Mouse (Mus musculus) cerebellum, adult 2 months (tissue): ENCODE measurements around the gene Sypl2. TPM values are rescaled to one million over a fixed set of nuclear protein-coding genes. Genes with fewer than 3 reads are reported as not detected.
A peak's percentile ranks its signal among the peaks of the same experiment; 100 is the strongest.

ENCODE experiments used
- DNase-seq, 2 experiments: peaks; one replicate each; pipeline ENCODE4 v3.0.0; 2021
- H3K27ac ChIP-seq: fragments of 200-500 bp; 2 replicates; pipeline ENCODE4 v1.5.1; 2012; ENCODE audit warnings: low read length, control low read depth, inconsistent platforms; ENCODE audit not compliant: insufficient read depth
- H3K27me3 ChIP-seq: fragments of 200-500 bp; 2 replicates; pipeline ENCODE4 v1.6.1; 2012; ENCODE audit warnings: inconsistent platforms, mild to moderate bottlenecking, low read length, moderate library complexity; ENCODE audit not compliant: control insufficient read depth, insufficient read depth
- H3K4me1 ChIP-seq: fragments of 200-500 bp; 2 replicates; pipeline ENCODE4 v1.6.1; 2011; ENCODE audit warnings: low read length; ENCODE audit not compliant: control insufficient read depth, insufficient read depth
- H3K4me3 ChIP-seq: fragments of 200-500 bp; replicated peaks from 2 replicates; pipeline ENCODE3; 2011; ENCODE audit warnings: mild to moderate bottlenecking, low read depth, low read length, control low read depth; ENCODE audit not compliant: insufficient read depth
- CTCF ChIP-seq: fragments of 200-500 bp; IDR thresholded peaks from 2 replicates; pipeline ENCODE4 v1.5.1; 2011; ENCODE audit warnings: low read depth, mild to moderate bottlenecking, control low read depth, low read length, moderate library complexity, borderline replicate concordance; ENCODE audit not compliant: insufficient read depth
- POLR2A ChIP-seq: fragments of 200-500 bp; IDR thresholded peaks from 2 replicates; pipeline ENCODE4 v1.6.1; 2011; ENCODE audit warnings: low read length, control low read depth, borderline replicate concordance; ENCODE audit not compliant: insufficient read depth
- WGBS: fragments of 180-500 bp; shearing (Covaris S2); methylation state at CpG from one replicate; pipeline ENCODE4 v1.1.7; 2018; 5-methylcytosine and 5-hydroxymethylcytosine counted together
- polyA plus RNA-seq: library from polyadenylated mRNA; depleted of rRNA; stranded (reverse); fragments of >200 nt; gene quantifications from 2 replicates; pipeline ENCODE4 v1.2.3, GENCODE M21; 2012

Sypl2 gene
- polyA plus RNA-seq, 1 experiment: 2.4 TPM

- Histone ChIP-seq H3K27ac (no peak overlapping the region), H3K4me1 (no peaks in the 10 kb centered on the region), H3K27me3 (no peaks in the 10 kb centered on the region; the same call in 1 of the 2 replicates), H3K4me3 (no peak overlapping the region)
- WGBS: 91% methylated on average over 4 of the region's 4 CpGs
- TF ChIP-seq CTCF (no peak), POLR2A (no peak)
- DNase-seq: no peak
Measured at GRCm38 (mm10) chr3:108231646-108232045, 5.2 kb upstream of the Sypl2 start.

GRCm38 (mm10) chr3:108227521-108227920 is 1.1 kb upstream of the Sypl2 start:
- H3K27me3 ChIP-seq: peaks cover 5% of the 10 kb centered on the region; the same call in 1 of the 2 replicates
- DNase-seq: no peak
- no peak for TF ChIP-seq CTCF
- no peak for TF ChIP-seq POLR2A
- no peaks in the 10 kb centered on the region for H3K4me1 ChIP-seq
- no peak overlapping the region for H3K4me3 ChIP-seq
- 83% methylated on average over 2 of the region's 2 CpGs for WGBS
- H3K27ac ChIP-seq: no peak overlapping the region

GRCm38 (mm10) chr3:108225711-108226557 is 514 bp downstream of the Sypl2 start:
- H3K4me3 ChIP-seq: peak overlapping the region; percentile 24
- no peak overlapping the region for H3K27ac ChIP-seq
- DNase-seq: peak; percentile 4 to 16
- peaks cover 5% of the 10 kb centered on the region; the same call in 1 of the 2 replicates for H3K27me3 ChIP-seq
- no peaks in the 10 kb centered on the region for H3K4me1 ChIP-seq
- 5% methylated on average over 66 of the region's 67 CpGs for WGBS
- TF ChIP-seq CTCF (no peak), POLR2A (no peak)

GRCm38 (mm10) chr3:108220661-108221060 is 5.8 kb downstream of the Sypl2 start:
- Histone ChIP-seq H3K27me3 (no peaks in the 10 kb centered on the region; the same call in 1 of the 2 replicates), H3K4me3 (no peak overlapping the region), H3K27ac (no peak overlapping the region), H3K4me1 (no peaks in the 10 kb centered on the region)
- 45% methylated on average over 3 of the region's 3 CpGs for WGBS
- DNase-seq: no peak
- no peak for TF ChIP-seq CTCF
- TF ChIP-seq POLR2A: no peak

GRCm38 (mm10) chr3:108214734-108215133 is 11.7 kb downstream of the Sypl2 start:
- H3K27ac ChIP-seq: no peak overlapping the region
- TF ChIP-seq POLR2A: no peak
- no peak overlapping the region for H3K4me3 ChIP-seq
- peaks cover 7% of the 10 kb centered on the region for H3K4me1 ChIP-seq
- no peak for DNase-seq
- 51% methylated on average over 5 of the region's 5 CpGs for whole genome bisulfite sequencing
- no peaks in the 10 kb centered on the region for H3K27me3 ChIP-seq

- peak; percentile 33 to 37 for DNase-seq
- peaks cover 12% of the 10 kb centered on the region for H3K4me1 ChIP-seq
- H3K27ac ChIP-seq: 0 out of 2 replicates have a peak overlapping the region, but pooled peaks have one; percentile 4
- 62% methylated on average over 8 of the region's 8 CpGs for WGBS
- H3K4me3 ChIP-seq: no peak overlapping the region
- no peaks in the 10 kb centered on the region for H3K27me3 ChIP-seq
- TF ChIP-seq CTCF (no peak), POLR2A (no peak)
Measured at GRCm38 (mm10) chr3:108212406-108212805, 14.0 kb downstream of the Sypl2 start.

GRCm38 (mm10) chr3:108211845-108212244 is 14.6 kb downstream of the Sypl2 start:
- 8% methylated on average over 6 of the region's 6 CpGs for WGBS
- TF ChIP-seq CTCF: no peak
- no peak for TF ChIP-seq POLR2A
- Histone ChIP-seq H3K4me1 (peaks cover 12% of the 10 kb centered on the region), H3K4me3 (peak overlapping the region; percentile 12), H3K27ac (no peak overlapping the region), H3K27me3 (no peaks in the 10 kb centered on the region)
- DNase-seq: peak; percentile 45 to 72

GRCm38 (mm10) chr3:108210771-108211139 is 15.7 kb downstream of the Sypl2 start, which contains the start of gene Atxn7l2:
TSS of gene Atxn7l2 (minus strand) at chr3:108210934.
- H3K4me3 ChIP-seq: peak within 1 kb of the TSS; percentile 79
- H3K27me3 ChIP-seq: no peaks in the 10 kb centered on the region
- DNase-seq: no peak
- TF ChIP-seq CTCF: no peak; the same call in 1 of the 2 replicates
- TF ChIP-seq POLR2A: no peak
- H3K27ac ChIP-seq: peak within 1 kb of the TSS; percentile 86
- under 1% methylated on average over 14 of the region's 14 CpGs for WGBS
- peaks cover 12% of the 10 kb centered on the region for H3K4me1 ChIP-seq
